Mouse (Mus musculus): ENCODE measurements around the gene Rph3al. TPM values are rescaled to one million over a fixed set of nuclear protein-coding genes. Genes with fewer than 3 reads are reported as not detected.

Gene Rph3al
- polyA plus RNA-seq, 1 experiment from 2014 or later = 10.5 TPM

- Histone ChIP-seq H3K4me3 (replicated peaks; ENCODE audit: low read length) (no peak overlapping the region), H3K36me3 (ENCODE audit: control insufficient read depth, insufficient read depth, low read length) (no peaks in the 10 kb centered on the region), H3K9ac (ENCODE audit: low read length) (no peak overlapping the region), H3K4me1 (ENCODE audit: control insufficient read depth, insufficient read depth, low read length) (no peaks in the 10 kb centered on the region), H3K27me3 (ENCODE audit: control insufficient read depth, insufficient read depth, low read length) (no peaks in the 10 kb centered on the region), H3K9me3 (replicated peaks; ENCODE audit: control insufficient read depth, low read length) (no peaks in the 10 kb centered on the region), H3K27ac (ENCODE audit: low read length) (no peak overlapping the region), H3K4me2 (ENCODE audit: low read depth, low read length) (no peak overlapping the region)
- no peak for ATAC-seq (ENCODE audit: insufficient read depth, low FRiP score)
- 87% methylated on average over 7 of the region's 7 CpGs for WGBS
These were observed 83.9 kb downstream of the Rph3al start for GRCm38 (mm10) chr11:75854327-75854726.

- H3K36me3 ChIP-seq (ENCODE audit: control insufficient read depth, insufficient read depth, low read length) = no peaks in the 10 kb centered on the region
- H3K4me3 ChIP-seq (replicated peaks; ENCODE audit: low read length) = no peak overlapping the region
- H3K4me1 ChIP-seq (ENCODE audit: control insufficient read depth, insufficient read depth, low read length) = no peaks in the 10 kb centered on the region
- no peaks in the 10 kb centered on the region for H3K27me3 ChIP-seq (ENCODE audit: control insufficient read depth, insufficient read depth, low read length)
- no peaks in the 10 kb centered on the region for H3K9me3 ChIP-seq (replicated peaks; ENCODE audit: control insufficient read depth, low read length)
- no peak overlapping the region for H3K9ac ChIP-seq (ENCODE audit: low read length)
- H3K27ac ChIP-seq (ENCODE audit: low read length) = no peak overlapping the region
- WGBS = 87% methylated on average over 10 of the region's 10 CpGs
- ATAC-seq (ENCODE audit: insufficient read depth, low FRiP score) = no peak
- no peak overlapping the region for H3K4me2 ChIP-seq (ENCODE audit: low read depth, low read length)
These were observed 85.1 kb downstream of the Rph3al start for GRCm38 (mm10) chr11:75853067-75853636.

- ATAC-seq (ENCODE audit: insufficient read depth, low FRiP score) = no peak
- no peak overlapping the region for H3K9ac ChIP-seq (ENCODE audit: low read length)
- no peak overlapping the region for H3K4me2 ChIP-seq (ENCODE audit: low read depth, low read length)
- H3K27ac ChIP-seq (ENCODE audit: low read length) = no peak overlapping the region
- no peaks in the 10 kb centered on the region for H3K4me1 ChIP-seq (ENCODE audit: control insufficient read depth, insufficient read depth, low read length)
- WGBS = 68% methylated on average over 2 of the region's 2 CpGs
- H3K27me3 ChIP-seq (ENCODE audit: control insufficient read depth, insufficient read depth, low read length) = no peaks in the 10 kb centered on the region
- H3K36me3 ChIP-seq (ENCODE audit: control insufficient read depth, insufficient read depth, low read length) = no peaks in the 10 kb centered on the region
- no peak overlapping the region for H3K4me3 ChIP-seq (replicated peaks; ENCODE audit: low read length)
- no peaks in the 10 kb centered on the region for H3K9me3 ChIP-seq (replicated peaks; ENCODE audit: control insufficient read depth, low read length)
These were observed 85.7 kb downstream of the Rph3al start for GRCm38 (mm10) chr11:75852485-75852884.

- Histone ChIP-seq H3K4me3 (replicated peaks; ENCODE audit: low read length) (no peak overlapping the region), H3K4me1 (ENCODE audit: control insufficient read depth, insufficient read depth, low read length) (no peaks in the 10 kb centered on the region), H3K9ac (ENCODE audit: low read length) (no peak overlapping the region), H3K36me3 (ENCODE audit: control insufficient read depth, insufficient read depth, low read length) (no peaks in the 10 kb centered on the region), H3K27ac (ENCODE audit: low read length) (no peak overlapping the region), H3K4me2 (ENCODE audit: low read depth, low read length) (no peak overlapping the region), H3K9me3 (replicated peaks; ENCODE audit: control insufficient read depth, low read length) (no peaks in the 10 kb centered on the region), H3K27me3 (ENCODE audit: control insufficient read depth, insufficient read depth, low read length) (no peaks in the 10 kb centered on the region)
- no peak for ATAC-seq (ENCODE audit: insufficient read depth, low FRiP score)
- WGBS = 83% methylated on average over 6 of the region's 6 CpGs
These were observed 88.7 kb downstream of the Rph3al start for GRCm38 (mm10) chr11:75849552-75849951.

GRCm38 (mm10) chr11:75846589-75846988, 91.6 kb downstream of the Rph3al start:
- H3K27ac ChIP-seq (ENCODE audit: low read length) = no peak overlapping the region
- H3K9ac ChIP-seq (ENCODE audit: low read length) = no peak overlapping the region
- no peak overlapping the region for H3K4me2 ChIP-seq (ENCODE audit: low read depth, low read length)
- no peaks in the 10 kb centered on the region for H3K36me3 ChIP-seq (ENCODE audit: control insufficient read depth, insufficient read depth, low read length)
- H3K9me3 ChIP-seq (replicated peaks; ENCODE audit: control insufficient read depth, low read length) = no peaks in the 10 kb centered on the region
- 47% methylated on average over 7 of the region's 7 CpGs for WGBS
- H3K4me1 ChIP-seq (ENCODE audit: control insufficient read depth, insufficient read depth, low read length) = no peaks in the 10 kb centered on the region
- no peak overlapping the region for H3K4me3 ChIP-seq (replicated peaks; ENCODE audit: low read length)
- ATAC-seq (ENCODE audit: insufficient read depth, low FRiP score) = no peak
- no peaks in the 10 kb centered on the region for H3K27me3 ChIP-seq (ENCODE audit: control insufficient read depth, insufficient read depth, low read length)

GRCm38 (mm10) chr11:75845675-75846074, 92.6 kb downstream of the Rph3al start:
- Histone ChIP-seq H3K4me3 (replicated peaks; ENCODE audit: low read length) (no peak overlapping the region), H3K27ac (ENCODE audit: low read length) (no peak overlapping the region), H3K27me3 (ENCODE audit: control insufficient read depth, insufficient read depth, low read length) (no peaks in the 10 kb centered on the region), H3K36me3 (ENCODE audit: control insufficient read depth, insufficient read depth, low read length) (no peaks in the 10 kb centered on the region), H3K4me2 (ENCODE audit: low read depth, low read length) (no peak overlapping the region), H3K9ac (ENCODE audit: low read length) (no peak overlapping the region), H3K4me1 (ENCODE audit: control insufficient read depth, insufficient read depth, low read length) (no peaks in the 10 kb centered on the region), H3K9me3 (replicated peaks; ENCODE audit: control insufficient read depth, low read length) (no peaks in the 10 kb centered on the region)
- ATAC-seq (ENCODE audit: insufficient read depth, low FRiP score) = no peak
- WGBS = 39% methylated on average over 7 of the region's 7 CpGs

- no peak for ATAC-seq (ENCODE audit: insufficient read depth, low FRiP score)
- no peak overlapping the region for H3K27ac ChIP-seq (ENCODE audit: low read length)
- no peak overlapping the region for H3K9ac ChIP-seq (ENCODE audit: low read length)
- no peak overlapping the region for H3K4me3 ChIP-seq (replicated peaks; ENCODE audit: low read length)
- H3K4me2 ChIP-seq (ENCODE audit: low read depth, low read length) = no peak overlapping the region
- H3K4me1 ChIP-seq (ENCODE audit: control insufficient read depth, insufficient read depth, low read length) = 0 out of 2 replicates have a peak, but pooled peaks cover 2% of the 10 kb centered on the region
- 82% methylated on average over 4 of the region's 4 CpGs for WGBS
- H3K36me3 ChIP-seq (ENCODE audit: control insufficient read depth, insufficient read depth, low read length) = no peaks in the 10 kb centered on the region
- no peaks in the 10 kb centered on the region for H3K9me3 ChIP-seq (replicated peaks; ENCODE audit: control insufficient read depth, low read length)
- no peaks in the 10 kb centered on the region for H3K27me3 ChIP-seq (ENCODE audit: control insufficient read depth, insufficient read depth, low read length)
These were observed 95.2 kb downstream of the Rph3al start for GRCm38 (mm10) chr11:75842904-75843619.

GRCm38 (mm10) chr11:75841503-75841902, 96.7 kb downstream of the Rph3al start:
- H3K36me3 ChIP-seq (ENCODE audit: control insufficient read depth, insufficient read depth, low read length) = no peaks in the 10 kb centered on the region
- no peak overlapping the region for H3K4me3 ChIP-seq (replicated peaks; ENCODE audit: low read length)
- 0 out of 2 replicates have a peak, but pooled peaks cover 2% of the 10 kb centered on the region for H3K4me1 ChIP-seq (ENCODE audit: control insufficient read depth, insufficient read depth, low read length)
- 82% methylated on average over 3 of the region's 3 CpGs for WGBS
- no peak overlapping the region for H3K27ac ChIP-seq (ENCODE audit: low read length)
- H3K27me3 ChIP-seq (ENCODE audit: control insufficient read depth, insufficient read depth, low read length) = no peaks in the 10 kb centered on the region
- no peak overlapping the region for H3K9ac ChIP-seq (ENCODE audit: low read length)
- H3K4me2 ChIP-seq (ENCODE audit: low read depth, low read length) = no peak overlapping the region
- no peaks in the 10 kb centered on the region for H3K9me3 ChIP-seq (replicated peaks; ENCODE audit: control insufficient read depth, low read length)
- ATAC-seq (ENCODE audit: insufficient read depth, low FRiP score) = no peak

GRCm38 (mm10) chr11:75839536-75840430, 98.4 kb downstream of the Rph3al start:
- no peaks in the 10 kb centered on the region for H3K36me3 ChIP-seq (ENCODE audit: control insufficient read depth, insufficient read depth, low read length)
- 78% methylated on average over 12 of the region's 12 CpGs for WGBS
- H3K9me3 ChIP-seq (replicated peaks; ENCODE audit: control insufficient read depth, low read length) = no peaks in the 10 kb centered on the region
- no peaks in the 10 kb centered on the region for H3K27me3 ChIP-seq (ENCODE audit: control insufficient read depth, insufficient read depth, low read length)
- H3K4me3 ChIP-seq (replicated peaks; ENCODE audit: low read length) = no peak overlapping the region
- H3K27ac ChIP-seq (ENCODE audit: low read length) = no peak overlapping the region
- H3K4me1 ChIP-seq (ENCODE audit: control insufficient read depth, insufficient read depth, low read length) = 0 out of 2 replicates have a peak, but pooled peaks cover 2% of the 10 kb centered on the region
- no peak overlapping the region for H3K9ac ChIP-seq (ENCODE audit: low read length)
- no peak for ATAC-seq (ENCODE audit: insufficient read depth, low FRiP score)
- no peak overlapping the region for H3K4me2 ChIP-seq (ENCODE audit: low read depth, low read length)
